15 mouse cellular contexts compared by ENCODE assay signal in the genomic region with DNA sequence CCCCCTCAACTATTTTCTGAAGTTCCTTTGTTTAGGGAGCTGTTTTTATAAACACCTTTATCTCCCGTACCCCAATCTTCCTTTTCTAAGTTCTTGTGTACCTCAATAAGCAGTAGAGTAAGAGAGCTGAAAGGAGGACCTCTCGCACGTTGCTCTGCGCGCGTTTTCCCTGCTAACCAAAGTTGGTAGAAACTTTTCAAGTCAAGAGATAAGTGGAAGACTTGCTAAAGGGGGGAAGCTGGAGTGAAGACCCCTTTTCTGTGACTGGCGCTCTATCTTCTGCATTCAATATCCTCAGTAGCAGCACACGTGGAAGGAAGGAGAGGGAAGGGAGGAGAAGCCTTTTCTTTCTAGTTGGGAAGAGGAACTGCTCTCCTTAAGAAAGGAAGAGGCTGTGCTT. TPM values are rescaled to one million over a fixed set of nuclear protein-coding genes. Genes with fewer than 3 reads are reported as not detected.
A peak's percentile ranks its signal among the peaks of the same experiment; 100 is the strongest.
DNase-seq lines count a peak whose midpoint lies in the region; ATAC-seq and TF ChIP-seq lines count a peak whose summit lies in the region.
"Had no signal": no experiment of that assay in that cellular context is flagged by ENCODE, and none has a peak within 500 bp of the region (broad histone marks: within the 10 kb centered on the region; RNA-seq: fewer than 3 reads in every experiment).

No protein-coding gene starts in this region.

- no peak for DNase-seq in kidney, postnatal 0 days (ENCODE audit: low spot score)
- DNase-seq in kidney, postnatal 36 days: no peak
- no peak for DNase-seq in hindbrain, embryonic 10.5 days (ENCODE audit: low spot score)
- DNase-seq in urinary bladder, postnatal 25 days (ENCODE audit: low spot score): no peak
- no peak for DNase-seq in cerebellum, postnatal 4 days (ENCODE audit: low spot score in 2 of 2)
- DNase-seq: cerebellum, adult 8-10 months; heart, adult 11 months; thymus, postnatal 14 days had no signal

- peak overlapping the region; percentile 96 for H3K4me2 ChIP-seq in kidney, postnatal 0 days (ENCODE audit: low read length)
- peak overlapping the region; percentile 62 for H3K4me2 ChIP-seq in hindbrain, embryonic 16.5 days (ENCODE audit: low read length)
- H3K4me2 ChIP-seq: liver, embryonic 15.5 days had no signal

- no peak for TF ChIP-seq CTCF in kidney, postnatal 0 days (IDR thresholded peaks at IDR 0.05; ENCODE audit: low read depth)
- no peak for TF ChIP-seq CTCF in small intestine, adult 2 months (IDR thresholded peaks at IDR 0.05; ENCODE audit: extremely low read depth, insufficient read length, insufficient replicate concordance, low read depth, low read length)

- peak overlapping the region; percentile 88 for H3K9ac ChIP-seq in kidney, postnatal 0 days (ENCODE audit: low read depth, low read length)
- H3K9ac ChIP-seq in hindbrain, embryonic 16.5 days (ENCODE audit: low read depth, low read length): peak overlapping the region; percentile 29; the same call in 1 of the 2 replicates
- H3K9ac ChIP-seq: liver, embryonic 15.5 days had no signal

- no peaks in the 10 kb centered on the region for H3K9me3 ChIP-seq in kidney, postnatal 0 days (replicated peaks; ENCODE audit: low read length)
- no peaks in the 10 kb centered on the region for H3K9me3 ChIP-seq in hindbrain, embryonic 10.5 days
- no peaks in the 10 kb centered on the region for H3K9me3 ChIP-seq in hindbrain, embryonic 16.5 days (ENCODE audit: control insufficient read depth, low read length)
- H3K9me3 ChIP-seq: forebrain, embryonic 10.5 days; liver, embryonic 15.5 days; midbrain, embryonic 10.5 days had no signal

- no peaks in the 10 kb centered on the region for H3K27me3 ChIP-seq in kidney, postnatal 0 days (ENCODE audit: insufficient read depth, low read length)
- H3K27me3 ChIP-seq in hindbrain, embryonic 10.5 days (ENCODE audit: insufficient read depth, poor library complexity, severe bottlenecking): peaks cover 100% of the 10 kb centered on the region
- H3K27me3 ChIP-seq in hindbrain, embryonic 16.5 days (replicated peaks; ENCODE audit: control insufficient read depth, insufficient read depth, low read length): peaks cover 18% of the 10 kb centered on the region
- H3K27me3 ChIP-seq in small intestine, adult 2 months (ENCODE audit: control insufficient read depth, insufficient read depth, low read length): peaks cover 13% of the 10 kb centered on the region

- H3K36me3 ChIP-seq in kidney, postnatal 0 days (ENCODE audit: insufficient read depth, low read length): peaks cover 12% of the 10 kb centered on the region; the same call in 1 of the 2 replicates
- no peaks in the 10 kb centered on the region for H3K36me3 ChIP-seq in hindbrain, embryonic 10.5 days
- H3K36me3 ChIP-seq in hindbrain, embryonic 16.5 days (ENCODE audit: control insufficient read depth, insufficient read depth, low read length): no peaks in the 10 kb centered on the region
- H3K36me3 ChIP-seq in small intestine, adult 2 months (ENCODE audit: control insufficient read depth, insufficient read depth, low read length): peaks cover 2% of the 10 kb centered on the region; the same call in 1 of the 2 replicates
- H3K36me3 ChIP-seq: forebrain, embryonic 10.5 days; liver, embryonic 15.5 days; midbrain, embryonic 10.5 days had no signal

- TF ChIP-seq POLR2A in small intestine, adult 2 months (IDR thresholded peaks at IDR 0.05; ENCODE audit: low read depth, low read length): no peak

- WGBS in kidney, postnatal 0 days: 22% methylated on average over 8 of the region's 8 CpGs
- 4% methylated on average over 8 of the region's 8 CpGs for WGBS in hindbrain, embryonic 10.5 days
- 2% methylated on average over 8 of the region's 8 CpGs for WGBS in hindbrain, embryonic 16.5 days
- WGBS in small intestine, adult 2 months: 50% methylated on average over 8 of the region's 8 CpGs

- H3K4me3 ChIP-seq in kidney, postnatal 0 days (replicated peaks; ENCODE audit: low read depth, low read length): 0 out of 2 replicates have a peak overlapping the region, but pooled peaks have one; percentile 8
- peak overlapping the region; percentile 42 for H3K4me3 ChIP-seq in hindbrain, embryonic 10.5 days
- H3K4me3 ChIP-seq in hindbrain, embryonic 16.5 days (ENCODE audit: low read length): peak overlapping the region; percentile 23
- H3K4me3 ChIP-seq in small intestine, adult 2 months (ENCODE audit: low read depth, low read length): no peak overlapping the region
- H3K4me3 ChIP-seq: forebrain, embryonic 10.5 days; liver, embryonic 15.5 days; midbrain, embryonic 10.5 days; myocyte had no signal

- ATAC-seq in kidney, postnatal 0 days (replicated peaks; ENCODE audit: low FRiP score, low read depth): no peak
- ATAC-seq in hindbrain, embryonic 16.5 days: no peak
- ATAC-seq: CD4-positive, CD25-positive, alpha-beta regulatory T cell, adult 4 months had no signal

- H3K27ac ChIP-seq in kidney, postnatal 0 days: peak overlapping the region; percentile 99
- H3K27ac ChIP-seq in hindbrain, embryonic 10.5 days: peak overlapping the region; percentile 80; the same call in 1 of the 2 replicates
- peak overlapping the region; percentile 74 for H3K27ac ChIP-seq in hindbrain, embryonic 16.5 days (ENCODE audit: low read depth, low read length)
- peak overlapping the region; percentile 49 for H3K27ac ChIP-seq in small intestine, adult 2 months (ENCODE audit: insufficient read depth, low read depth, low read length)
- H3K27ac ChIP-seq: forebrain, embryonic 10.5 days; liver, embryonic 15.5 days; midbrain, embryonic 10.5 days had no signal

- H3K4me1 ChIP-seq in kidney, postnatal 0 days (replicated peaks; ENCODE audit: insufficient read depth, low read length): peaks cover 59% of the 10 kb centered on the region
- H3K4me1 ChIP-seq in hindbrain, embryonic 10.5 days (replicated peaks): 0 out of 2 replicates have a peak, but pooled peaks cover 2% of the 10 kb centered on the region
- no peaks in the 10 kb centered on the region for H3K4me1 ChIP-seq in hindbrain, embryonic 16.5 days (ENCODE audit: control insufficient read depth, insufficient read depth, low read depth, low read length)
- H3K4me1 ChIP-seq in small intestine, adult 2 months (ENCODE audit: control insufficient read depth, insufficient read depth, insufficient read length, low read length): peaks cover 2% of the 10 kb centered on the region; the same call in 1 of the 2 replicates
- H3K4me1 ChIP-seq: liver, embryonic 15.5 days had no signal

RNA-seq across cellular contexts. Expression of gene Hoxb3, which starts 1.8 kb away (rescaled TPM):
- 3.9 and 4.2 TPM in 2 replicates for polyA plus RNA-seq in kidney, postnatal 0 days (2015; fragmentation: Nextera tagmentation; extraction: Ambion mirVana)
- 5.3 and 9.6 TPM in 2 replicates for polyA plus RNA-seq in hindbrain, embryonic 10.5 days (2016; fragmentation: Nextera tagmentation; extraction: Ambion mirVana)
- polyA plus RNA-seq in hindbrain, embryonic 16.5 days (2015; fragmentation: Nextera tagmentation; extraction: Ambion mirVana): 4.8 and 5.6 TPM in 2 replicates
- 3.5 and 5.5 TPM in 2 replicates for polyA plus RNA-seq in small intestine, adult 2 months (2012; rRNA removed)
- polyA plus RNA-seq: forebrain, embryonic 10.5 days; midbrain, embryonic 10.5 days; myocyte had no signal

RNA-seq across cellular contexts. Expression of gene Hoxb4, which starts 6.9 kb away (rescaled TPM):
- polyA plus RNA-seq in kidney, postnatal 0 days (2015; fragmentation: Nextera tagmentation; extraction: Ambion mirVana): 3.6 and 3.8 TPM in 2 replicates
- 0.47 and 3.1 TPM in 2 replicates for polyA plus RNA-seq in hindbrain, embryonic 10.5 days (2016; fragmentation: Nextera tagmentation; extraction: Ambion mirVana)
- polyA plus RNA-seq in hindbrain, embryonic 16.5 days (2015; fragmentation: Nextera tagmentation; extraction: Ambion mirVana): 2.5 and 3.3 TPM in 2 replicates
- polyA plus RNA-seq in small intestine, adult 2 months (2012; rRNA removed): 1.4 and 2.9 TPM in 2 replicates
- polyA plus RNA-seq: forebrain, embryonic 10.5 days; midbrain, embryonic 10.5 days; myocyte had no signal

RNA-seq across cellular contexts. Expression of gene Hoxb5, which starts 21.8 kb away (rescaled TPM):
- polyA plus RNA-seq in kidney, postnatal 0 days (2015; fragmentation: Nextera tagmentation; extraction: Ambion mirVana): 10.2 and 12.9 TPM in 2 replicates
- 0.14 and 6.3 TPM in 2 replicates for polyA plus RNA-seq in hindbrain, embryonic 10.5 days (2016; fragmentation: Nextera tagmentation; extraction: Ambion mirVana)
- polyA plus RNA-seq in hindbrain, embryonic 16.5 days (2015; fragmentation: Nextera tagmentation; extraction: Ambion mirVana): 120 and 133 TPM in 2 replicates
- 1.8 and 3.2 TPM in 2 replicates for polyA plus RNA-seq in small intestine, adult 2 months (2012; rRNA removed)
- polyA plus RNA-seq: CD4-positive, CD25-positive, alpha-beta regulatory T cell, adult 4 months; forebrain, embryonic 10.5 days; midbrain, embryonic 10.5 days; myocyte had no signal

RNA-seq across cellular contexts. Expression of gene Hoxb2, which starts 25.4 kb away (rescaled TPM):
- polyA plus RNA-seq in kidney, postnatal 0 days (2015; fragmentation: Nextera tagmentation; extraction: Ambion mirVana): 38.0 and 42.3 TPM in 2 replicates
- polyA plus RNA-seq in hindbrain, embryonic 10.5 days (2016; fragmentation: Nextera tagmentation; extraction: Ambion mirVana): 30.1 and 49.6 TPM in 2 replicates
- 20.0 and 20.8 TPM in 2 replicates for polyA plus RNA-seq in hindbrain, embryonic 16.5 days (2015; fragmentation: Nextera tagmentation; extraction: Ambion mirVana)
- 9.9 TPM in 2 replicates for polyA plus RNA-seq in small intestine, adult 2 months (2012; rRNA removed)
- polyA plus RNA-seq: forebrain, embryonic 10.5 days; myocyte had no signal

RNA-seq across cellular contexts. Expression of gene Hoxb6, which starts 32.7 kb away (rescaled TPM):
- 45.0 and 47.8 TPM in 2 replicates for polyA plus RNA-seq in kidney, postnatal 0 days (2015; fragmentation: Nextera tagmentation; extraction: Ambion mirVana)
- polyA plus RNA-seq in hindbrain, embryonic 10.5 days (2016; fragmentation: Nextera tagmentation; extraction: Ambion mirVana): 0.31 TPM in 1 of 2 replicates, not detected in the other
- 49.9 and 53.3 TPM in 2 replicates for polyA plus RNA-seq in hindbrain, embryonic 16.5 days (2015; fragmentation: Nextera tagmentation; extraction: Ambion mirVana)
- 1.0 and 8.3 TPM in 2 replicates for polyA plus RNA-seq in small intestine, adult 2 months (2012; rRNA removed)
- polyA plus RNA-seq: CD4-positive, CD25-positive, alpha-beta regulatory T cell, adult 4 months; forebrain, embryonic 10.5 days; midbrain, embryonic 10.5 days; myocyte had no signal

Comparison
In these comparisons a context has a peak if more than half of its experiments do, and no peak if none do; other contexts are left out.
1. H3K27ac ChIP-seq: peak in every context shown above with its lines; median percentile 99 in kidney, postnatal 0 days; 80 in hindbrain, embryonic 10.5 days; 74 in hindbrain, embryonic 16.5 days; 49 in small intestine, adult 2 months.